Mouse (Mus musculus) MEL (cell line): ENCODE results near the gene Prr12. TPM values are rescaled to one million over a fixed set of nuclear protein-coding genes. Genes with fewer than 3 reads are reported as not detected.

Source experiments
- DNase-seq: peaks from one replicate; pipeline ENCODE4 v3.0.0; 2011; ENCODE audit warnings: low read depth, low spot score
- H3K27ac ChIP-seq: 2 replicates; pipeline ENCODE4 v1.5.1; 2012; ENCODE audit warnings: low read depth, mild to moderate bottlenecking, control low read depth, low read length, moderate library complexity; ENCODE audit not compliant: control insufficient read depth
- H3K27me3 ChIP-seq, 2 experiments: fragments of 150-350 bp in 1 of 2; sonication (generic) in 1 of 2; 2 replicates each; pipeline ENCODE4 v1.6.1; 2012; ENCODE audit warnings: low read length in 2 of 2, mild to moderate bottlenecking in 2 of 2, improper control_type of control experiment in 1 of 2, moderate library complexity in 1 of 2; ENCODE audit not compliant: insufficient read depth in 2 of 2, control insufficient read depth in 1 of 2
- H3K36me3 ChIP-seq, 2 experiments: 2 replicates each; pipeline ENCODE4 v1.6.1; 2012 to 2014; ENCODE audit warnings: low read length in 2 of 2, improper control_type of control experiment in 1 of 2, inconsistent platforms in 1 of 2, mild to moderate bottlenecking in 1 of 2; ENCODE audit not compliant: insufficient read depth in 2 of 2, control insufficient read depth in 1 of 2
- H3K4me1 ChIP-seq, 2 experiments: fragments of 150-350 bp in 1 of 2; sonication (generic) in 1 of 2; 2 replicates each; pipeline ENCODE4 v1.6.1; 2012; ENCODE audit warnings: low read length in 2 of 2, improper control_type of control experiment in 1 of 2, mild to moderate bottlenecking in 1 of 2; ENCODE audit not compliant: insufficient read depth in 2 of 2, control insufficient read depth in 1 of 2
- H3K4me3 ChIP-seq, 2 experiments: fragments of 150-350 bp in 1 of 2; sonication (generic) in 1 of 2; 2 replicates each; pipeline ENCODE4 v1.5.1; 2012; ENCODE audit warnings: low read depth in 2 of 2, low read length in 2 of 2, mild to moderate bottlenecking in 2 of 2, moderate library complexity in 2 of 2, control low read depth in 1 of 2, improper control_type of control experiment in 1 of 2; ENCODE audit not compliant: control insufficient read depth in 1 of 2, insufficient read depth in 1 of 2
- H3K79me2 ChIP-seq: 2 replicates; pipeline ENCODE4 v1.6.1; 2012; ENCODE audit warnings: mild to moderate bottlenecking, low read length, moderate library complexity; ENCODE audit not compliant: control insufficient read depth, poor library complexity, insufficient read depth
- H3K9ac ChIP-seq: 2 replicates; pipeline ENCODE4 v1.6.1; 2012; ENCODE audit warnings: low read depth, mild to moderate bottlenecking, control low read depth, low read length, moderate library complexity; ENCODE audit not compliant: control insufficient read depth, poor library complexity, severe bottlenecking
- H3K9me3 ChIP-seq: fragments of 150-350 bp; sonication (generic); replicated peaks from 2 replicates; pipeline ENCODE4 v1.6.1; 2012; ENCODE audit warnings: mild to moderate bottlenecking, low read length, improper control_type of control experiment, moderate library complexity; ENCODE audit not compliant: insufficient read depth
- BHLHE40 ChIP-seq: IDR thresholded peaks from 2 replicates; pipeline ENCODE4 v1.6.1; 2012; ENCODE audit warnings: low read depth, mild to moderate bottlenecking, inconsistent platforms, low read length, improper control_type of control experiment, borderline replicate concordance
- E2F4 ChIP-seq: IDR thresholded peaks from 2 replicates; pipeline ENCODE4 v1.6.1; 2011; ENCODE audit warnings: low read depth, low read length, improper control_type of control experiment, borderline replicate concordance
- GABPA ChIP-seq: IDR thresholded peaks from 2 replicates; pipeline ENCODE4 v1.6.1; 2012; ENCODE audit warnings: low read depth, mild to moderate bottlenecking, inconsistent platforms, low read length, improper control_type of control experiment, moderate library complexity
- MAX ChIP-seq: IDR thresholded peaks from 2 replicates; pipeline ENCODE4 v1.6.1; 2011; ENCODE audit warnings: low read length, improper control_type of control experiment
- POLR2A ChIP-seq, 2 experiments: IDR thresholded peaks; 2 replicates each; pipeline ENCODE4 v1.6.1; 2011 to 2012; ENCODE audit warnings: low read length in 2 of 2, mild to moderate bottlenecking in 2 of 2, control low read depth in 1 of 2, improper control_type of control experiment in 1 of 2, low read depth in 1 of 2, moderate library complexity in 1 of 2; ENCODE audit not compliant: control insufficient read depth in 1 of 2, insufficient read depth in 1 of 2, poor library complexity in 1 of 2
- POLR2AphosphoS2 ChIP-seq: IDR thresholded peaks from 2 replicates; pipeline ENCODE4 v1.6.1; 2011; ENCODE audit warnings: low read length, improper control_type of control experiment
- POLR2AphosphoS5 ChIP-seq: IDR thresholded peaks from 2 replicates; pipeline ENCODE4 v1.6.1; 2012; ENCODE audit warnings: low read depth, borderline replicate concordance, mild to moderate bottlenecking, inconsistent platforms, low read length, moderate library complexity, mixed read lengths
- RAD21 ChIP-seq: IDR thresholded peaks from 2 replicates; pipeline ENCODE4 v1.6.1; 2011; ENCODE audit warnings: mild to moderate bottlenecking, low read depth, low read length, improper control_type of control experiment
- SMC3 ChIP-seq: IDR thresholded peaks from 2 replicates; pipeline ENCODE4 v1.6.1; 2011; ENCODE audit warnings: low read depth, low read length, improper control_type of control experiment
- TAL1 ChIP-seq: IDR thresholded peaks from 2 replicates; pipeline ENCODE4 v1.6.1; 2012; ENCODE audit warnings: mild to moderate bottlenecking, inconsistent platforms, low read length, moderate library complexity, mixed read lengths
- TCF12 ChIP-seq: IDR thresholded peaks from 2 replicates; pipeline ENCODE4 v1.6.1; 2014; ENCODE audit warnings: low read depth, mild to moderate bottlenecking, inconsistent platforms, low read length, improper control_type of control experiment, moderate library complexity
- USF2 ChIP-seq, 2 experiments: IDR thresholded peaks; 2 replicates each; pipeline ENCODE4 v1.6.1; 2011 to 2012; ENCODE audit warnings: improper control_type of control experiment in 2 of 2, low read length in 2 of 2, borderline replicate concordance in 1 of 2, inconsistent platforms in 1 of 2, low read depth in 1 of 2, mild to moderate bottlenecking in 1 of 2; ENCODE audit not compliant: insufficient read depth in 1 of 2
- ZC3H11A ChIP-seq: IDR thresholded peaks from 2 replicates; pipeline ENCODE4 v1.6.1; 2012; ENCODE audit warnings: low read depth, mild to moderate bottlenecking, inconsistent platforms, low read length, improper control_type of control experiment
- ZMIZ1 ChIP-seq: IDR thresholded peaks from 2 replicates; pipeline ENCODE4 v1.6.1; 2012; ENCODE audit warnings: low read depth, mild to moderate bottlenecking, inconsistent platforms, low read length, improper control_type of control experiment, moderate library complexity
- ZNF384 ChIP-seq: IDR thresholded peaks from 2 replicates; pipeline ENCODE4 v1.6.1; 2012; ENCODE audit warnings: low read depth, mild to moderate bottlenecking, inconsistent platforms, low read length, improper control_type of control experiment
- polyA plus RNA-seq, 2 experiments: library from polyadenylated mRNA; stranded (reverse) in 1 of 2; unstranded in 1 of 2; fragments of >175 nt in 1 of 2; fragments of >200 nt in 1 of 2; gene quantifications; 2 replicates each; pipeline versions ENCODE4 v1.2.1 to v1.2.4; 2012; ENCODE audit warnings: low replicate concordance in 2 of 2, low read depth in 1 of 2; ENCODE audit not compliant: insufficient read length in 2 of 2, insufficient read depth in 1 of 2, missing spikeins in 1 of 2
- total RNA-seq: library from RNA; depleted of rRNA; stranded (reverse); fragments of 300-350 nt; gene quantifications from 2 replicates; pipeline ENCODE4 v1.2.3, GENCODE M21; 2012

Gene Prr12
- total and polyA plus RNA-seq, 3 experiments, result 3.5 to 32.1 TPM; not detected in 1

GRCm38 (mm10) chr7:45083300-45083890 is 30.7 kb upstream of the Prr12 start:
- TF ChIP-seq POLR2AphosphoS5 (no peak), ZC3H11A (no peak), GABPA (no peak)
- DNase-seq, result no peak

GRCm38 (mm10) chr7:45082401-45083299 is 30.0 kb upstream of the Prr12 start:
- no peak for DNase-seq
- no peak overlapping the region for H3K27ac ChIP-seq
- H3K4me1 ChIP-seq, result peaks cover 0 to 4% of the 10 kb centered on the region in 2 experiments; a peak in 1 of 4 replicates
- H3K9me3 ChIP-seq, result no peaks in the 10 kb centered on the region
- H3K36me3 ChIP-seq, result peaks cover 0 to 2% of the 10 kb centered on the region in 2 experiments; a peak in 1 of 4 replicates
- H3K27me3 ChIP-seq, result no peaks in the 10 kb centered on the region
- H3K9ac ChIP-seq, result no peak overlapping the region
- H3K79me2 ChIP-seq, result no peaks in the 10 kb centered on the region
- no peak overlapping the region for H3K4me3 ChIP-seq
- TF ChIP-seq ZC3H11A, result no peak
- no peak for TF ChIP-seq E2F4
- no peak for TF ChIP-seq TCF12
- TF ChIP-seq MAX, result no peak
- no peak for TF ChIP-seq SMC3
- TF ChIP-seq USF2 (IDR thresholded peaks at IDR 0.05; ENCODE audit: borderline replicate concordance in 1 of 2, insufficient read depth in 1 of 2, low read depth in 1 of 2, low read length in 2 of 2), result no peak
- no peak for TF ChIP-seq TAL1
- no peak for TF ChIP-seq ZMIZ1
- TF ChIP-seq RAD21, result no peak

More at GRCm38 (mm10) chr7:45083300-45083890, 30.7 kb upstream of the Prr12 start:
- H3K4me3 ChIP-seq, result no peak overlapping the region
- H3K9ac ChIP-seq, result no peak overlapping the region
- peaks cover 0 to 2% of the 10 kb centered on the region in 2 experiments; a peak in 1 of 4 replicates for H3K36me3 ChIP-seq
- no peaks in the 10 kb centered on the region for H3K79me2 ChIP-seq
- no peaks in the 10 kb centered on the region for H3K27me3 ChIP-seq
- peaks cover 0 to 4% of the 10 kb centered on the region in 2 experiments; a peak in 1 of 4 replicates for H3K4me1 ChIP-seq
- H3K9me3 ChIP-seq, result no peaks in the 10 kb centered on the region
- no peak overlapping the region for H3K27ac ChIP-seq

- DNase-seq, result peak; percentile 69
- Histone ChIP-seq H3K79me2 (no peaks in the 10 kb centered on the region), H3K4me1 (peaks cover 0 to 4% of the 10 kb centered on the region in 2 experiments; a peak in 1 of 4 replicates)
These were observed 28.3 kb upstream of the Prr12 start for GRCm38 (mm10) chr7:45081016-45081415.

More at GRCm38 (mm10) chr7:45081016-45081415, 28.3 kb upstream of the Prr12 start:
- Histone ChIP-seq H3K4me3 (no peak overlapping the region), H3K9ac (no peak overlapping the region), H3K36me3 (peaks cover 0 to 2% of the 10 kb centered on the region in 2 experiments; a peak in 1 of 4 replicates), H3K27me3 (no peaks in the 10 kb centered on the region), H3K9me3 (no peaks in the 10 kb centered on the region), H3K27ac (no peak overlapping the region)
- TF ChIP-seq BHLHE40, result no peak
- TF ChIP-seq POLR2AphosphoS2, result no peak
- no peak for TF ChIP-seq MAX
- TF ChIP-seq POLR2A (IDR thresholded peaks at IDR 0.05; ENCODE audit: control insufficient read depth in 1 of 2, insufficient read depth in 1 of 2, low read depth in 1 of 2, low read length in 2 of 2, poor library complexity in 1 of 2), result no peak
- TF ChIP-seq ZNF384, result no peak
- TF ChIP-seq USF2 (IDR thresholded peaks at IDR 0.05; ENCODE audit: borderline replicate concordance in 1 of 2, insufficient read depth in 1 of 2, low read depth in 1 of 2, low read length in 2 of 2), result no peak
